Mouse (Mus musculus): Measurements from ENCODE around the gene Mag. TPM values are rescaled to one million over a fixed set of nuclear protein-coding genes. Genes with fewer than 3 reads are reported as not detected.
A peak's percentile ranks its signal among the peaks of the same experiment; 100 is the strongest.

Mag gene
- polyA plus RNA-seq (2011; ENCODE audit: insufficient read depth, insufficient read length, low replicate concordance, missing spikeins) = 1.1 and 7.2 TPM in 2 replicates

DNA sequence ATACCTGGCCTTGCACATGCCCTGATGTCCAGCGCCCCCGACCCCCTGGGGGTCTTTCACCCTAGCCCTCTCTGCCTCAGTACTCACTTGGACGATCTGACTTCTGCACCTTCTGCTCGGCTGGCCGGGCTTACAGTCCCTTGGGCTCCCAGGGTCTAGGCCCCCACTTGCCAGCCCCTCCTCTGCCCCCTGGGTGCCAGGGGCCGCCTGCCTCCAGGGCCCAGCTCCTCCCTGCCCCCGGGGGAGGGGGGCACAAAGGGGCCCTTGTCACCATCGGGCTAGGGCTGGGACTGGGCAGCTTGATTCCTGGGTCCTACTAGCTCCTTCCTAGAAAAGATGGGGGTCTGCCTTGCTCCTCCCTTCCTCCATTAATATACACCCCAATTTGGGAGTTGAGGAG lies at the start of gene Mag:
Mag (minus strand) TSS at position 142 of the 400 bp plus-strand sequence.
- no peak within 1 kb of the TSS for H3K4me3 ChIP-seq (replicated peaks; ENCODE audit: control insufficient read depth, low read depth, low read length)
- TF ChIP-seq CTCF (IDR thresholded peaks at IDR 0.05; ENCODE audit: control insufficient read depth, insufficient read depth, low read length) (no peak), POLR2A (IDR thresholded peaks at IDR 0.05; ENCODE audit: borderline replicate concordance, control insufficient read depth, low read depth, low read length) (no peak)
- H3K27ac ChIP-seq (ENCODE audit: control insufficient read depth, insufficient read depth, low read depth, low read length, poor library complexity) = no peak within 1 kb of the TSS
- 72% methylated on average over 8 of the region's 8 CpGs for WGBS
- H3K4me1 ChIP-seq (ENCODE audit: control insufficient read depth, insufficient read depth, low read length) = peaks cover 4% of the 10 kb centered on the region; the same call in 1 of the 2 replicates

DNA sequence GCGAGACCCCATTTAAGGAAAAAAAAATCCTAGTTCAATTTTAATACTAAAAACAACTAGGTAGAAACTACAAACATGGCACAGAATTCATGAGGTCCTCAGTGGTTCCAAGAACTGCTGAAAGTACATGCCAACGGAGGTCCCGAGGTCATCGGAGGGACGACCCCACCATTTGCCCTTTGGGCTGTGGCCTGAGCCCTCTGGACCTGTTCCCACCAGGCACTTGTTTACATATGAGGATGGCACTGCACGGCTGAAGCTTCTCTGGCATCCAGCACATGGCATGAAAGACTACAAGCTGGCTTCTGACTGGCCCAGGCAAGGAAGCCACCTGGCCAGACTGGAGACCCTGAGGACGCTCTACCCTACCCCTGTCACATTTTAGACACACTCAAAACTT lies 49.7 kb upstream of the Mag start:
- WGBS = 88% methylated on average over 7 of the region's 7 CpGs
- Histone ChIP-seq H3K4me1 (ENCODE audit: control insufficient read depth, insufficient read depth, low read length) (peaks cover 2% of the 10 kb centered on the region), H3K4me3 (replicated peaks; ENCODE audit: control insufficient read depth, low read depth, low read length) (no peak overlapping the region), H3K27ac (ENCODE audit: control insufficient read depth, insufficient read depth, low read depth, low read length, poor library complexity) (no peak overlapping the region)
- TF ChIP-seq POLR2A (IDR thresholded peaks at IDR 0.05; ENCODE audit: borderline replicate concordance, control insufficient read depth, low read depth, low read length) (no peak), CTCF (IDR thresholded peaks at IDR 0.05; ENCODE audit: control insufficient read depth, insufficient read depth, low read length) (no peak)

DNA sequence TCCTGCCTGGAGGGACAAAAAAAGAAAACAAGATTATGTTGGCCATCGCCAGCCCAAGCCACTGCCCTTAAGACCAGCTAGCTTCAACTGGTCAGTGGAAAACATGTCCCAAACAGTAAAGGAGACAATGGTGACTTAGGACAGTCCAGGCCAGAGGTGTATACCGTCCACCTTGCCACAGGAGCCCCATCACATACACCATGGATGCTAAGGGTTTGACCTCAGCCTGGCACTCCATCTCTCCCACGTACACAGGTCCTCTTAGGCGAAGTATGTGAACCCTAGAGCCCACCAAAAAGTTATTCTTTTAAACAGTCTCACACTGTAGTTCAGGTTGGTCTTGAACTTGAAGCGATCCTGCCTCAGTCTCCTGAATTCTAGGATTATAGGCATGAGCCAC lies 48.2 kb upstream of the Mag start:
- WGBS = 77% methylated on average over 5 of the region's 5 CpGs
- Histone ChIP-seq H3K4me1 (ENCODE audit: control insufficient read depth, insufficient read depth, low read length) (peaks cover 2% of the 10 kb centered on the region), H3K27ac (ENCODE audit: control insufficient read depth, insufficient read depth, low read depth, low read length, poor library complexity) (no peak overlapping the region), H3K4me3 (replicated peaks; ENCODE audit: control insufficient read depth, low read depth, low read length) (no peak overlapping the region)
- TF ChIP-seq POLR2A (IDR thresholded peaks at IDR 0.05; ENCODE audit: borderline replicate concordance, control insufficient read depth, low read depth, low read length) = no peak
- no peak for TF ChIP-seq CTCF (IDR thresholded peaks at IDR 0.05; ENCODE audit: control insufficient read depth, insufficient read depth, low read length)

DNA sequence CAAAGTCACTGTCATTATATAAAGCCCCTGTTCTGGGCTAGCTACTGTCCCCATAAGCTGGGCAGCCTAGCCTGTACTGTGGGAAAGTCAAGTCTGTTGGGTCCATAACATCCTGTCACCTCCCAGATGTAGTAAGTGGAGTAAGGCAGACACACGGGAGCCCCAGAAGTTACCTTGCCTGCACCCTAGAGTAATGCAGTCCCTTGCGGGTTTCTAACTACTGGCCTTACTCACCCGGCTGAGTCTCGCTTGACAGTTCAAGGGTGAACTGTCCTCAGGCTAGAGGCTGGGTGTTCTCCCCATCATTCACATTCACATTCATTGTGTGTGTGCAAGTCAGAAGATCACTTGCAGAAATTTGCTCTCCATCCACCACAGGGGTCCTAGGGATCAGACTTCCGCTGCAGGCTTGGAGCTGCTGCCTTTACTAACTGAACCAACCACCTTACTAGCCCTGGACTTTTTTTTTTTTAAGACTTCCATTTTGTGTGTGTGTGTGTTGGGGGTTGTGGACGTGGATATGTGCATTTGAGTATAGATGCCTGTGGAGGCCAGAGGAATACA lies 45.2 kb upstream of the Mag start:
- H3K27ac ChIP-seq (ENCODE audit: control insufficient read depth, insufficient read depth, low read depth, low read length, poor library complexity) = no peak overlapping the region
- TF ChIP-seq POLR2A (IDR thresholded peaks at IDR 0.05; ENCODE audit: borderline replicate concordance, control insufficient read depth, low read depth, low read length) = no peak
- no peak for TF ChIP-seq CTCF (IDR thresholded peaks at IDR 0.05; ENCODE audit: control insufficient read depth, insufficient read depth, low read length)
- WGBS = 85% methylated on average over 6 of the region's 6 CpGs
- H3K4me1 ChIP-seq (ENCODE audit: control insufficient read depth, insufficient read depth, low read length) = no peaks in the 10 kb centered on the region; the same call in 1 of the 2 replicates
- H3K4me3 ChIP-seq (replicated peaks; ENCODE audit: control insufficient read depth, low read depth, low read length) = no peak overlapping the region

DNA sequence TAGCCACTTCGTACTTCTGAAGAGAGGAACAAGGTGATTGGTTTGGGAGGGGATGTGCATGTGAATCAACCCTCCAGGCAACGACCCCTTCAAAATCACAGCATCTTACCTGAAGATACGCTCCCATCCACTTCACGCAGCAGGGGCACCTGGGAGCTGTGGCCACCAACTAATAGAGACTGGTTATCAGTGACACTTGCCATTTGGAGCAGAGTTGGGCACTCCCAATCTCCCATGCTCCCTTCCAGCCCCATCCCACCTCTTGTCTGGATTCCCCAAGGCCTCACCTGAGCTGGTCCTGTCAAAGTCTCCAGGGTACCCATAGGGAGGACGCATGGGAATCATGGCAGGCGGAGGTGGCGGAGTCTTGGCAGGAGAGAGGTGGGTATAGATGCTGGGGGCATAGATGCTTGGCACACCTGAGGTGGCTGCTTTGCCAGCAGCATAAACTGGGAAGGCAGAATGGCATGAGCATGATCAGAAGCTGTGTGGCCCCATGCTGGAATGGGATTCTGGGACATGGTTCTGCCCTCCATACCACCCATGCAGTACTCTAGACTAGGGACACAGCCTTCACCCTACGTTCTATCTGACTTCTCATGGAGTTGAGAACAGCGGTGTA lies 44.3 kb upstream of the Mag start:
- WGBS = 88% methylated on average over 9 of the region's 9 CpGs
- no peak for TF ChIP-seq POLR2A (IDR thresholded peaks at IDR 0.05; ENCODE audit: borderline replicate concordance, control insufficient read depth, low read depth, low read length)
- TF ChIP-seq CTCF (IDR thresholded peaks at IDR 0.05; ENCODE audit: control insufficient read depth, insufficient read depth, low read length) = no peak
- peaks cover 1% of the 10 kb centered on the region; the same call in 1 of the 2 replicates for H3K4me1 ChIP-seq (ENCODE audit: control insufficient read depth, insufficient read depth, low read length)
- H3K27ac ChIP-seq (ENCODE audit: control insufficient read depth, insufficient read depth, low read depth, low read length, poor library complexity) = no peak overlapping the region
- no peak overlapping the region for H3K4me3 ChIP-seq (replicated peaks; ENCODE audit: control insufficient read depth, low read depth, low read length)

DNA sequence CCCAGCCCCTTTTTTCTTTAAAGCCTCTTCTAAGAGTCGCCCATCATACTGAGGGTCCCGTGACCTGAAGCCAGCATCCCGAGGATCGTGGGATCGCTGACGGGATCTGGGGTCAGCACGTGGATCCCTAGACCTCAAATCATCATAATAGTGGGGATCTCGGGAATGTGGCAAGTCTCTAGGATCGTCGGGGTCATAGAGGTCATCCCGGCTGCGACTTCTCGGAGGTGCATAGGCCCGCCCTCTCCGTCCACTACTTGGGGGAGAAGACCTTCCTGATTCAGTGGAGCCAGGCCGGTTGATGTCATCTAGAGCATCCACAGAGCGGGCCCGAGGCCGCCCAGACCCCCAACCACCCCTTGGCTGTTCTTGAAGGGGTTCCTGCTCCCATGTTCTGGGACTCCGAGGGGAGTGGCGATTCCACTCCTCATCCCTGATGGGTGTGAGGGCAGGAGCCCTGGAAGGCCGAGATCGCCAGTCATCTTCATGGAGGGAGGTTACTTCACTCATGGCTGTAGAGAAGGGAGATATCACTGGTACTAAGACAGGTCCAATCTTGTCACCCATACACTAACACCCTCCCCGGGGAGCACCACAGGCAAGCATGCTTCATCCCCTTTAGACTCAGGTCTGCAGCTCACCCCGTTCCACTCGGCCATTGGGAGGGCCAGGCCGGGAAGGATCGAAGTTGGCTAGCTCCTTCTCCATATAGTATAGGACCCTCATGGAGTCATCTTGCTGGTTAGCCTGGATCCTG lies 43.6 kb upstream of the Mag start:
- TF ChIP-seq POLR2A (IDR thresholded peaks at IDR 0.05; ENCODE audit: borderline replicate concordance, control insufficient read depth, low read depth, low read length) (no peak), CTCF (IDR thresholded peaks at IDR 0.05; ENCODE audit: control insufficient read depth, insufficient read depth, low read length) (no peak)
- peaks cover 3% of the 10 kb centered on the region; the same call in 1 of the 2 replicates for H3K4me1 ChIP-seq (ENCODE audit: control insufficient read depth, insufficient read depth, low read length)
- WGBS = 86% methylated on average over 28 of the region's 28 CpGs
- no peak overlapping the region for H3K27ac ChIP-seq (ENCODE audit: control insufficient read depth, insufficient read depth, low read depth, low read length, poor library complexity)
- no peak overlapping the region for H3K4me3 ChIP-seq (replicated peaks; ENCODE audit: control insufficient read depth, low read depth, low read length)

DNA sequence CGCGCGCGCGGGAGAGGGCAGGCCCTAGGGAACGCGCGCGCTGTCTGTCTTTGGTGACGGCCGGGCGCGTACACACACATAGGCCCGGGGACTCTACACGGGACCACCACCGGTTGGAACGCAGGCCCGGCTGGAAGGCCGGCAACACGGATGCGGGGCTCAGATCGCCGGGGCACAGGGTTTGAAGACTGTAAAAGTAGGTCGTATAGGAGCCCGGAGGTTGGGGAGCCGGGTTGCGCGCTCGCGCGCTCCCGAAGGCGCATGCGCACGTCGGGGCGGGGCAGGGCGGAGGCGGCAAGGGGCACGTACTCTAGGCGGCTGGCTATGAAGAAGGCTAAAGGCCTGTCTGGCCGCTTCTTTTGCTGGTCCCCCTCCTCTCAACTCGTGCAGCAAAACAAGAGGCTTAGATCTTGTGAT lies 42.7 kb upstream of the Mag start:
- peak overlapping the region; percentile 99 for H3K27ac ChIP-seq (ENCODE audit: control insufficient read depth, insufficient read depth, low read depth, low read length, poor library complexity)
- H3K4me1 ChIP-seq (ENCODE audit: control insufficient read depth, insufficient read depth, low read length) = peaks cover 3% of the 10 kb centered on the region; the same call in 1 of the 2 replicates
- TF ChIP-seq CTCF (IDR thresholded peaks at IDR 0.05; ENCODE audit: control insufficient read depth, insufficient read depth, low read length) (no peak), POLR2A (IDR thresholded peaks at IDR 0.05; ENCODE audit: borderline replicate concordance, control insufficient read depth, low read depth, low read length) (peak; percentile 77; the same call in 1 of the 2 replicates)
- WGBS = under 1% methylated on average over 43 of the region's 43 CpGs
- H3K4me3 ChIP-seq (replicated peaks; ENCODE audit: control insufficient read depth, low read depth, low read length) = peak overlapping the region; percentile 97

DNA sequence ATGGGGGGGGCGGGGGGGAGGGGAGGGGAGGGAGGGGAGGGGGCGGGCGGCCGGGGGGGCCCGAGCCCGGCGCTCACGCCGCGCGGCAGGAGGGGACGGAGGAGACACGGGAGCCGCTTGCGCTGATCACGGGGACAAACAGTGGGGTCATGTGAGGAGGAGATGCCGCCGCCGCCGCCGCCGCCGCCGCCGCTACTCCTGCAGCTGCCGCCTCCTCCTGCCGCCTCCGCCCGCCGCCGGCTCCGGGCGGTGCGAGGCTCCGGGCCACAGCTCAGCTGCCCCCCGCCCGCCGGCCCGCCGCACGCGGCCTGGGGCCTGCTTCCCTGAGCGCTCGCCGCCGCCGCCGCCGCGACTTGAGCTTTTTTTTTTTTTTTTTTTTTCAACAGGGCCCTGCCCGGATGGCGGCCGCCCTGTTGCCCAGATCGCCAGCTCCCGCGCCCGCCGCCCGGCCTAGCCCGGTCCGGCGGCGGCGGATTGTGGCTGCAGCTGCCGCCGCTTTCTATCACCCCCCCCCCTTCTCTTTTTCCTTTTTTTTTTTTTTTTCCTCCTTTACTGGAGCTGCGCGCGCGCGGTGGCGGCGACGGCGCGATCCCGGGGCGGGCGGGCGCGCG lies 42.2 kb upstream of the Mag start, which contains the start of gene Usf2:
Usf2 (minus strand) TSS at position 48 of the 611 bp plus-strand sequence.
- Histone ChIP-seq H3K4me1 (ENCODE audit: control insufficient read depth, insufficient read depth, low read length) (peaks cover 3% of the 10 kb centered on the region; the same call in 1 of the 2 replicates), H3K27ac (ENCODE audit: control insufficient read depth, insufficient read depth, low read depth, low read length, poor library complexity) (peak within 1 kb of the TSS; percentile 99), H3K4me3 (replicated peaks; ENCODE audit: control insufficient read depth, low read depth, low read length) (peak within 1 kb of the TSS; percentile 97)
- TF ChIP-seq POLR2A (IDR thresholded peaks at IDR 0.05; ENCODE audit: borderline replicate concordance, control insufficient read depth, low read depth, low read length) (no peak), CTCF (IDR thresholded peaks at IDR 0.05; ENCODE audit: control insufficient read depth, insufficient read depth, low read length) (no peak)
- under 1% methylated on average over 67 of the region's 82 CpGs for WGBS

Data from bone marrow, adult 2 months (tissue).